Mouse (Mus musculus) embryonic fibroblast, embryonic 13.5 days (primary cell): Measurements from ENCODE around the gene Gtf2e1. TPM values are rescaled to one million over a fixed set of nuclear protein-coding genes. Genes with fewer than 3 reads are reported as not detected.

Experiments
- H3K27ac ChIP-seq: 2 replicates; pipeline ENCODE4 v1.5.1; 2012; ENCODE audit warnings: low read length, control low read depth, inconsistent platforms; ENCODE audit not compliant: insufficient read depth
- H3K4me1 ChIP-seq: 2 replicates; pipeline ENCODE4 v1.6.1; 2011; ENCODE audit warnings: low read length; ENCODE audit not compliant: control insufficient read depth, insufficient read depth
- H3K4me3 ChIP-seq: 2 replicates; pipeline ENCODE4 v1.5.1; 2011; ENCODE audit warnings: mild to moderate bottlenecking, control low read depth, low read length; ENCODE audit not compliant: insufficient read depth
- CTCF ChIP-seq: IDR thresholded peaks from 2 replicates; pipeline ENCODE4 v1.5.1; 2011; ENCODE audit warnings: mild to moderate bottlenecking, control low read depth, low read length, moderate library complexity, borderline replicate concordance; ENCODE audit not compliant: insufficient read depth
- POLR2A ChIP-seq: IDR thresholded peaks from 2 replicates; pipeline ENCODE4 v1.6.1; 2011; ENCODE audit warnings: low read depth, mild to moderate bottlenecking, control low read depth, low read length, moderate library complexity
- polyA plus RNA-seq: library from polyadenylated mRNA; stranded (reverse); fragments of >200 nt; gene quantifications from 2 replicates; pipeline ENCODE4 v1.2.4, GENCODE M21; 2011; ENCODE audit warnings: low read depth; ENCODE audit not compliant: missing spikeins, insufficient read length

Gene Gtf2e1
- polyA plus RNA-seq, 1 experiment, result 29.1 TPM

- Histone ChIP-seq H3K4me3 (no peak overlapping the region), H3K27ac (no peak overlapping the region), H3K4me1 (no peaks in the 10 kb centered on the region)
- TF ChIP-seq POLR2A (no peak), CTCF (no peak)
These were observed 10.7 kb upstream of the Gtf2e1 start for GRCm38 (mm10) chr16:37550266-37550665.

GRCm38 (mm10) chr16:37546312-37546711 lies 6.7 kb upstream of the Gtf2e1 start:
- no peak overlapping the region for H3K27ac ChIP-seq
- TF ChIP-seq POLR2A (no peak), CTCF (no peak)
- H3K4me1 ChIP-seq, result no peaks in the 10 kb centered on the region
- H3K4me3 ChIP-seq, result no peak overlapping the region

- Histone ChIP-seq H3K27ac (no peak overlapping the region), H3K4me3 (peak overlapping the region; percentile 75; the same call in 1 of the 2 replicates), H3K4me1 (no peaks in the 10 kb centered on the region)
- TF ChIP-seq POLR2A (no peak), CTCF (no peak)
These were observed 1.2 kb upstream of the Gtf2e1 start for GRCm38 (mm10) chr16:37540776-37541175.

GRCm38 (mm10) chr16:37539240-37539610 lies 364 bp downstream of the Gtf2e1 start:
- Histone ChIP-seq H3K4me1 (no peaks in the 10 kb centered on the region), H3K4me3 (peak overlapping the region; percentile 91), H3K27ac (peak overlapping the region; percentile 21; the same call in 1 of the 2 replicates)
- TF ChIP-seq POLR2A (no peak), CTCF (no peak)

GRCm38 (mm10) chr16:37533369-37534068 lies 6.1 kb downstream of the Gtf2e1 start:
- no peak overlapping the region for H3K4me3 ChIP-seq
- TF ChIP-seq POLR2A (no peak), CTCF (no peak)
- H3K4me1 ChIP-seq, result no peaks in the 10 kb centered on the region
- H3K27ac ChIP-seq, result no peak overlapping the region

GRCm38 (mm10) chr16:37532046-37532445 lies 7.5 kb downstream of the Gtf2e1 start:
- TF ChIP-seq POLR2A (no peak), CTCF (no peak)
- H3K4me3 ChIP-seq, result no peak overlapping the region
- H3K4me1 ChIP-seq, result no peaks in the 10 kb centered on the region
- H3K27ac ChIP-seq, result no peak overlapping the region

- Histone ChIP-seq H3K4me3 (no peak overlapping the region), H3K27ac (no peak overlapping the region), H3K4me1 (no peaks in the 10 kb centered on the region)
- TF ChIP-seq POLR2A, result no peak
- TF ChIP-seq CTCF, result no peak
These were observed 9.4 kb downstream of the Gtf2e1 start for GRCm38 (mm10) chr16:37530170-37530569.

GRCm38 (mm10) chr16:37526688-37527223 lies 12.8 kb downstream of the Gtf2e1 start:
- TF ChIP-seq CTCF (no peak), POLR2A (no peak)
- H3K4me3 ChIP-seq, result no peak overlapping the region

GRCm38 (mm10) chr16:37525121-37525520 lies 14.5 kb downstream of the Gtf2e1 start:
- TF ChIP-seq CTCF (no peak), POLR2A (no peak)
- no peak overlapping the region for H3K27ac ChIP-seq
- no peaks in the 10 kb centered on the region for H3K4me1 ChIP-seq

More at GRCm38 (mm10) chr16:37526688-37527223, 12.8 kb downstream of the Gtf2e1 start:
- Histone ChIP-seq H3K4me1 (no peaks in the 10 kb centered on the region), H3K27ac (no peak overlapping the region)

GRCm38 (mm10) chr16:37522100-37522697 lies 17.4 kb downstream of the Gtf2e1 start:
- H3K4me3 ChIP-seq, result no peak overlapping the region
- H3K4me1 ChIP-seq, result no peaks in the 10 kb centered on the region
- TF ChIP-seq CTCF (no peak), POLR2A (no peak)
- H3K27ac ChIP-seq, result no peak overlapping the region

More at GRCm38 (mm10) chr16:37525121-37525520, 14.5 kb downstream of the Gtf2e1 start:
- no peak overlapping the region for H3K4me3 ChIP-seq
